Mouse (Mus musculus) lung, adult 2 months (tissue): ENCODE results near the gene Defb19. TPM values are rescaled to one million over a fixed set of nuclear protein-coding genes. Genes with fewer than 3 reads are reported as not detected.

Experiments used
- DNase-seq: peaks from one replicate; pipeline ENCODE4 v3.0.0; 2022
- H3K4me1 ChIP-seq: fragments of 200-500 bp; 2 replicates; pipeline ENCODE4 v1.6.1; 2011; ENCODE audit warnings: low read length; ENCODE audit not compliant: control insufficient read depth, insufficient read depth
- H3K4me3 ChIP-seq: fragments of 200-500 bp; replicated peaks from 2 replicates; pipeline ENCODE3; 2011; ENCODE audit warnings: low read depth, mild to moderate bottlenecking, control low read depth, low read length; ENCODE audit errors: extremely low read depth
- CTCF ChIP-seq: fragments of 200-500 bp; IDR thresholded peaks from 2 replicates; pipeline ENCODE4 v1.5.1; 2011; ENCODE audit warnings: mild to moderate bottlenecking, low read length, control low read depth; ENCODE audit not compliant: insufficient read depth
- POLR2A ChIP-seq: fragments of 200-500 bp; IDR thresholded peaks from 2 replicates; pipeline ENCODE4 v1.6.1; 2011; ENCODE audit warnings: low read depth, mild to moderate bottlenecking, control low read depth, low read length, borderline replicate concordance; ENCODE audit errors: extremely low read depth
- WGBS: fragments of 180-500 bp; shearing (Covaris S2); methylation state at CpG from one replicate; pipeline ENCODE4 v1.1.7; 2018; 5-methylcytosine and 5-hydroxymethylcytosine counted together
- polyA plus RNA-seq: library from polyadenylated mRNA; depleted of rRNA; stranded (reverse); fragments of >200 nt; gene quantifications from 2 replicates; pipeline ENCODE4 v1.2.3, GENCODE M21; 2012; rRNA removed

Defb19 gene
- not detected in 2 replicates for polyA plus RNA-seq

DNA sequence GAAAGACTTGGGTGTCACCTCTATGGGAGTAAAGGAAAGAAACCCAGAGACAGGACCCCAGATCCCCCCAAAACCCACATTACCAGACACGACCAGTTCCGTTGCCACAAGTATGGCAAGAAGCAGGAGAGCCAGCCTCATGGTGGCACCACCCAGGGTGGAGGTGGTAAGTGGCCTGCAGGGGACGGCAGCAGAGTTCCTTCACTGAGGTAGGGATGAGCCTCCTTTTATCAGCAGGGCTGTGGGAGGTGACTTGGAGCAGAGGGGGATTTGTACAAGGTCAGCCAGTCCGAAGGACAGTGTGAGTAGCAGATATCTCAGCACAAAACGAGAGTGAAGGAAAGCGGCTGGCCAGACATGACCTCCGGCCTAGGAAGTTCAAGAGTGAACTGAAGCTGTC is at the start of gene Defb19:
TSS of gene Defb19 (minus strand) at position 206 of the 400 bp plus-strand sequence.
- 67% methylated on average over 7 of the region's 7 CpGs for WGBS
- H3K4me3 ChIP-seq = no peak within 1 kb of the TSS

DNA sequence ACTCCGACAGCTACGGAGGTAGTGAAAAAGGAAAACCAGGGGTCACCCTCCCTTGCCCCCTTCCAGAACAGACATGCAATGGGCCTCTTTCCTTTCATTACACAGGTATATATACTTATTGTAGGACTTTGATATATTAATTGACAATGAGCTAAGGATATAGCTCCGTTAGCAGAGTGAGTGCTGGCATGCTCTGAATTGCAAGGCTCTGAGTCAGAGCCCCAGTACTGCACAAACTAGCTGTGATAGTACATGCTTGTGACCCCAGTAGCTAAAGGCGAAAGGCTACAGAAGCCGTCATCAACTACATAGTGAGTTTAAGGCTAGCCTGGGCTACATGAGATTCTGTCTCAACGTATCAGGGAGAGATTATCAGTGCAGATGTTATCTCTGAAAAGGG is 49.8 kb upstream of the Defb19 start:
- TF ChIP-seq CTCF (no peak), POLR2A (no peak)
- no peak overlapping the region for H3K4me3 ChIP-seq
- WGBS = 77% methylated on average over 6 of the region's 6 CpGs
- no peak for DNase-seq
- 0 out of 2 replicates have a peak, but pooled peaks cover 3% of the 10 kb centered on the region for H3K4me1 ChIP-seq

More for the DNA sequence above, at the start of gene Defb19:
- TF ChIP-seq CTCF = no peak
- no peak for TF ChIP-seq POLR2A
- H3K4me1 ChIP-seq = no peaks in the 10 kb centered on the region
- DNase-seq = no peak

DNA sequence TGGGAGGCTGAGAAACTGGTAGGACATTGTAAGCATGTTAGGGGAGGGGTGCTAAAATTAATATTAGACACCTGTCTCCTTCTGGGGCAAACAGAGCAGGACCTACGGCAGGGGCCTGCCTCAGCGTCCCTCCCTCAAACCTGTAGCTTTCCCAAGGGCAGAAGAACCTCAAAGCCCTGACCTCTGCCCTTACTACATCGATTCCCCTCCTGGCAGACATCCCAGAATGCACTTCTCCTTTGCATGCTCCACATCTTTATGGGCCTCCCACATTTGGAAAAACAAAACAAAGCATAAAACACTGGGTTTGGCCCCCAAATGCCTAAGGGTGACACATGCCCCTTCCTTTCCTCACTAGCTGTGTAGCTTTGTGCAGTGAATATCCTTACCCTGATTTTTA is 49.1 kb upstream of the Defb19 start:
- DNase-seq = no peak
- 39% methylated on average over 3 of the region's 3 CpGs for WGBS
- no peak overlapping the region for H3K4me3 ChIP-seq
- no peak for TF ChIP-seq CTCF
- TF ChIP-seq POLR2A = no peak
- 0 out of 2 replicates have a peak, but pooled peaks cover 3% of the 10 kb centered on the region for H3K4me1 ChIP-seq

DNA sequence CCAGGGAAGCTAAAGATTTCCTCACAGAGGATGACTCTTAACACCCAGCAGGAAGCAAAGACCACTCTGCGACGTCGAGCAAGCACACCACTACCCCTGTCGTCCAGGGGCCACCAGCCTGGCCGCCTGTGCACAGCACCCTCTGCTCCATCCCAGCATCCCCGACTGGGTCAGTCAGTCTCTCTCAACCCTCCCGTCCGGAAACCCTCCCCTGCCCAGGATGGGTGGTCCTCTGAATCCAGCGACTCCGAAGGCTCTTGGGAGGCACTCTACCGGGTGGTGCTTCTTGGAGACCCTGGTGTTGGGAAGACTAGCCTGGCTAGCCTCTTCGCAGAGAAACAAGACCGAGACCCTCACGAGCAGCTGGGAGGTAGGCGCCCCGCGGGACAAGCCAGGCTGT is 48.0 kb upstream of the Defb19 start:
- 42% methylated on average over 17 of the region's 17 CpGs for WGBS

DNA sequence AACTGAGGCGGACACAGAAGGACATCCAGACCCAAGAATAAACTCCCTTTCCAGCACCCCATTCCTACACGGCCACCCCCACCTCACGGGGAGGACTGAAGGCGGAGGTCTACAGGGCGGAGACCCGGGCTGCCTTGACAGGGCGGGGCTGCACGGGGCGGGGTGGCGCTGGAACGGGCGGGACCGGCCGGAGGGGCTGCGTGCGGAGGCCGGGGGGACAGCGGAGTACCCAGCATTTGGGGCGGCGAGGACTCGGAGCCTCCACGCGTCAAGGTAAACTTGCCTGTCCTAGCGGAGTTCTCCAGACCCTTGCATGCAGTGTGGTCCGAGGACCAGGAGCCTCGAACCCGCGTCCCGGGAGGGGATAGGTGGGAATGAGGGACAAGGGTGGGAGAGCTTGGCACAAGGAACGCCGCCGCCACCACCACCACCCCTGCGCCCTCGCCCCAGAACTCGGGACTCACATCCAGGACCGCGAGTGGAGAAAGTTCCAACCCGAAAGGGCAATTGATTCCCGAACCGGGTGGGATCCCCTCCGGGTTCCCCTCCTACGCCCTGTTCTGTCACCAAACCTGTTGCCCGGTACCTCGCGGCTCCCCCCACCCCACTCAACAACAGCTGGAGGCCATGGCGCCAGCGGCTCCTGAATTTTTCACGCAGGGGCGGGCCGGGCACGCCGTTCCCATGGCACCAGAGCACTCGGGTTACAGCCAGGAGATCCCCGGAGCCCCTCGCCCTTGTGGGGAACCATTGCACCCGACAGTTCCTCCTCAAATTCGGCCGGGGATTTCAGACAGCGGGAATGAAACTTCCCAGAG is 46.9 kb upstream of the Defb19 start, which contains the start of gene Rem1:
TSS of gene Rem1 (plus strand) at position 178 of the 818 bp plus-strand sequence.
- DNase-seq = no peak
- Histone ChIP-seq H3K4me1 (no peaks in the 10 kb centered on the region), H3K4me3 (peak within 1 kb of the TSS; percentile 61)
- TF ChIP-seq CTCF (no peak), POLR2A (peak; percentile 50; the same call in 1 of the 2 replicates)
- WGBS = 3% methylated on average over 59 of the region's 59 CpGs

More for the DNA sequence above, 48.0 kb upstream of the Defb19 start:
- no peak for DNase-seq
- no peaks in the 10 kb centered on the region for H3K4me1 ChIP-seq
- peak overlapping the region; percentile 26 for H3K4me3 ChIP-seq
- no peak for TF ChIP-seq POLR2A
- no peak for TF ChIP-seq CTCF

DNA sequence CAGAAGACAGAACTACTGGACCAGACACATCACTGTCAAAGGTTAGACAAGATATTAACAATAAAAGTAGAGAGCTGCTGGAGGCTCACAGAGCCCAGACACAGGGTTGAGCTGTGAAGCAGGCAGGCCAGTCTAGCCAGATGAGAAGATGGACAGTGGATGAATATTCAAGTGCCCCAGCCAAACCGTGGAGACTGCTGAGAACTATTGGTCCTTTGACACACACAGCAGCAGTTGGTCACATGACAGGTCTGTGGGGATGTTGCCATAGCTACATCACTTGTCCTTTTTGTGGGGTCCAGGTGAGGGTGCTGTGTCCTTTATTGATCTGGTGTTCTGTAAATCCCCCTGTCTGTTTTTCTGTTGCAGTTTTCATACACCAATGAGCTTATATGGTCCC is 45.1 kb upstream of the Defb19 start:
- TF ChIP-seq CTCF = no peak
- no peak for TF ChIP-seq POLR2A
- DNase-seq = no peak
- Histone ChIP-seq H3K4me3 (no peak overlapping the region), H3K4me1 (no peaks in the 10 kb centered on the region)
- 15% methylated on average over 1 of the region's 1 CpGs for WGBS

DNA sequence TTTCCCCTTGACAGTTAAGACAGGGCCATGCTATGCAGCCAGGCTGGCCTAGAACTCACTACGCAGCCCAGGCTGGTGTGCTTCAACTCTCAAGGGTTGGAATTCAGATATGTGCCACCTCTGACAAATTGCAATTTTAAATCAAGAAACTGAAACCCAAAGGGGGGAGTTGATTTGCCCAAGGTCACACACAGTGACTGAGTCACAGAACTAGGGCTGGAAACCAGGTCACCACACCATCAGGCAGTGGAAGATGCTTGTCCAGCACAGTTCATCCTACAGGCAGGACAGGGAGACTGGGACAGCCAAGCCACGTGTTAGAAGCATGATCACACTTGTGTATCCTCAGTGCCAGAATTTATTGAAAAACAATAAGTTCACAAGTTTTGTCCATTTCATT is 44.5 kb upstream of the Defb19 start:
- no peak for DNase-seq
- no peaks in the 10 kb centered on the region for H3K4me1 ChIP-seq
- no peak for TF ChIP-seq CTCF
- TF ChIP-seq POLR2A = no peak
- H3K4me3 ChIP-seq = no peak overlapping the region
- 83% methylated on average over 2 of the region's 2 CpGs for WGBS

DNA sequence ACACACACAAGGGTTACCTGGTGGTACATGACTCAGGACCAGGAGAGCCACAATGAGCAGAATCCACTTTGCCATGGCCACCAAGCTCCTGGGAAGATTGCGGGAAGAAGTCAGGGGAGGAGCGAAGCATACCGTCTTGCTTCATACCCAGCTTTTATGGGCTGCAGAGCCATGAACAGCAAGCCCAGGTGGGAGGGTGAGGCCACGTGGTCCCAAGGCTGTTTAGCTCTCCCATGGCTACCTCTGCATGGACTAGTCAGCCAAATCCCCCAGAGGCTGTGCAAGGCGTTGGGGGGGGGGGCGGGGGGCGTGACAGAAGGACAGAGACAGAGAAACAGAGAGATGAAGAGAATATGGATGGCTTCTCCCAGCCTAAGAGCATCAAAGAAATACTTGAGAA is 42.8 kb upstream of the Defb19 start, which contains the start of gene Defb25:
TSS of gene Defb25 (minus strand) at position 101 of the 400 bp plus-strand sequence.
- WGBS = 81% methylated on average over 7 of the region's 7 CpGs
- no peak within 1 kb of the TSS for H3K4me3 ChIP-seq
- no peaks in the 10 kb centered on the region for H3K4me1 ChIP-seq
- no peak for DNase-seq
- TF ChIP-seq CTCF (no peak), POLR2A (no peak)

DNA sequence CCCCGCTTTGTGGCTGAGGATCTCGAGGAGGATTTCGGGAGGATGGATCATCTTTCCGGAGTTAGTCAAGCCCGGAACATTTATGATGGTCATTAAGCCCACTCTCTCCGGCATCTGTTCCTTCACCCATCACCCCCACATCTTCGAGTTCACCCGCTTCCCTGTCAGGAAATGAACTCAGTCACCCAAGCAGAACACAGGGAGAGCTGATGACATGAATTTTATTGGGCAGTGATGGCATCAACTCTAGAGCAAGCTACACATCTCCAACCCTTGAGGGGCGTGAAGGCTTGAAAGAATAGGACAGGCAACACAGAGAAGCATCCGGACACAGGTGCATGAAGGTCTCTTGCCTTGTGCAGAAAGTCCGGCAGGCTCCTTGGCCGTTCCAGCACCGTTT is 42.0 kb upstream of the Defb19 start:
- H3K4me1 ChIP-seq = no peaks in the 10 kb centered on the region
- WGBS = 84% methylated on average over 13 of the region's 13 CpGs
- DNase-seq = no peak
- no peak for TF ChIP-seq CTCF
- TF ChIP-seq POLR2A = no peak
- no peak overlapping the region for H3K4me3 ChIP-seq

DNA sequence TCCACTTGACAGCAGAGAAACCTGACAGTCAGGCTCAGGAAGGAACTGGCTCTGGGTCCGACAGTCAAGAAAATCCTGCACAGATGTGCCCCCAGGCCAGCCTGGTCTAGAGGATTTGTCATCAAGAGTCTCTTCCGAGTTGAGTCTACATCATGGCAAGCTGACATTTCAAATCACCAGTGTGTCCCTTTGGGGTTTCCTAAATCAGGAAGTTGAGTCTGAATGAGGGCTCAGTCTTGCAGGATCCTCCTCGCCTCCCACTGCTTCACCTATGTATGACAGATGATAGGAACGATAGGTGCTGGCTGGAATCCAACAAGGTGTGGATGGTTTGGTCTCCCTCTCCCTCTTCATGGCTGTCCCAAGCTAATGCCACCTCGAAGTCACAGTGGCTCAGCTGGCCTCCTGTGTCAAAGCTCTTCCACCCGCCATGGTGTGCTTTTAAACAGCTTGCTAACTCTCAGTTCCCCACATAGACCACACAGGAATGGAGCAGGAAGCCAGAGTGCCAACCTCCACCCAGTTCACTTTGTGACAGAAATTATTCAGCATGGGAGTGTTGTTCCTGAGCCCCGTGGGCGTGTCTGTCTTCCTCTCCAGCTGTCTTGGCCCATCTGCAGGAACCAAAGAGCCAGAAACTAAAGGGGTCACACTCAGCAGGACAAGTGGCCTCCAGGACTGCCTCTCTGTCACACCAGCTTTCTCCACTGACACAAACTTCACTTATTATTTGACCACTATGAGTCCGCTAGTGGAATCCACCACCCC is 40.4 kb upstream of the Defb19 start:
- WGBS = 50% methylated on average over 9 of the region's 9 CpGs
- TF ChIP-seq CTCF (no peak), POLR2A (no peak)
- DNase-seq = no peak

More for the DNA sequence above, 40.4 kb upstream of the Defb19 start:
- Histone ChIP-seq H3K4me1 (no peaks in the 10 kb centered on the region), H3K4me3 (no peak overlapping the region)
